Mouse (Mus musculus): ENCODE measurements at regions not wholly inside any gene's neighbourhood (a gene's known extent, or its start where the extent isn't known, plus 50 kb on each side); places are given as distances from the start of the nearest gene placed in this dataset.

GRCm38 (mm10) chr6:61125431-61125830, 54.7 kb upstream of the Ccser1 start:
- no peak for DNase-seq (ENCODE audit: low spot score in 2 of 2)

- DNase-seq (ENCODE audit: low spot score in 2 of 2): no peak
Observed at GRCm38 (mm10) chr6:61127238-61127637, 52.9 kb upstream of the Ccser1 start.

GRCm38 (mm10) chr6:61128211-61128610, 51.9 kb upstream of the Ccser1 start:
- peak in 1 of 2 experiments; percentile 11 for DNase-seq (ENCODE audit: low spot score in 2 of 2)
